Mouse (Mus musculus): Measurements from ENCODE around the gene Pan3. TPM values are rescaled to one million over a fixed set of nuclear protein-coding genes. Genes with fewer than 3 reads are reported as not detected.

The Pan3 gene
- polyA plus RNA-seq (2014; fragmentation: Nextera tagmentation; extraction: Ambion mirVana), result 76.5 and 84.1 TPM in 2 replicates

DNA sequence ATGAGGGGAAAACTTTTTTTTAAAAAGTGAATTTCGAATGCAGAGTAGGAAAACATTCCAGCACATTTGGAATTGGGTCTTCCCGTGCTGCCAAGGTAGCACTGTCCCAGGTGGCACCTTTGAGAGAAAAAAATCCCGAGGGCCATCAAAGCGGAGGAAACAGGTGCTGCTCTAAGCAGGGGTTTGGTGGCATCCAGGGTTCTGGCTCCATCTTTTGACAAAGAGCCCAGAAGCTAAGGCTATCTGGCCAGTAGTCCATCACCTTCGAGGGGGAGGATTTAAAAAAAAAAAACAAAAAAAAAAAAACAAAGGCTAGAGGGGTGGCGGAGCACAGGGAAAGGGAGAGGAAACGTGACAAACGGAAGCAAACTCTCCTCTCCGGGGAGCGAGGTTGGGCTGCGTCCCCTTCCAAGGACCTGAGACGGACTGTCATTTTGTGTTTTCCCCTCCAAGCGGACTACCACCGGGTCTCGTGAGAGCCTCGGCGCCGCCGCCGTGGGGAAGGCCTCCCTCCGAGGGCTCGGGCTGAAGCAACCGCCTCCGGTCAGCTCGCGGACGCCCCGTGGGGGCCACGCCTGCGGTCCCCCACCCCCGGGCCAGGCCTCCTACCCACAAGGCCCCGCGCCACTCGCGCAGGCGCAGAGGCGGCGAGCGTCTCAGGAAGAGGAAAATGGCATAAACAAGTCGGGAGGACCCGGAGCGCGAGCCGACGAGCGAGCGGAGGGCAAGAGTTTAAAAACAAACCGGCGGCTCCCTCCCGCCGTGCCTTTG lies at the start of gene Pan3:
Pan3 (plus strand) TSS at position 627 of the 771 bp plus-strand sequence.
- peak; percentile 91 for ATAC-seq (ENCODE audit: insufficient read depth)
- peak; percentile 95 for DNase-seq
- H3K4me3 ChIP-seq (ENCODE audit: low read depth, low read length), result peak within 1 kb of the TSS; percentile 99
- no peaks in the 10 kb centered on the region for H3K9me3 ChIP-seq (ENCODE audit: low read depth, low read length)
- H3K27ac ChIP-seq (ENCODE audit: low read depth), result peak within 1 kb of the TSS; percentile 99
- peaks cover 7% of the 10 kb centered on the region; the same call in 1 of the 2 replicates for H3K36me3 ChIP-seq (ENCODE audit: insufficient read depth)
- H3K4me1 ChIP-seq (ENCODE audit: insufficient read depth), result peaks cover 4% of the 10 kb centered on the region; the same call in 1 of the 2 replicates
- H3K4me2 ChIP-seq, result peak within 1 kb of the TSS; percentile 80
- peak within 1 kb of the TSS; percentile 98 for H3K9ac ChIP-seq
- WGBS, result under 1% methylated on average over 51 of the region's 51 CpGs
- H3K27me3 ChIP-seq (ENCODE audit: insufficient read depth, low read length), result no peaks in the 10 kb centered on the region
- TF ChIP-seq CTCF (IDR thresholded peaks at IDR 0.05; ENCODE audit: low read depth), result no peak

DNA sequence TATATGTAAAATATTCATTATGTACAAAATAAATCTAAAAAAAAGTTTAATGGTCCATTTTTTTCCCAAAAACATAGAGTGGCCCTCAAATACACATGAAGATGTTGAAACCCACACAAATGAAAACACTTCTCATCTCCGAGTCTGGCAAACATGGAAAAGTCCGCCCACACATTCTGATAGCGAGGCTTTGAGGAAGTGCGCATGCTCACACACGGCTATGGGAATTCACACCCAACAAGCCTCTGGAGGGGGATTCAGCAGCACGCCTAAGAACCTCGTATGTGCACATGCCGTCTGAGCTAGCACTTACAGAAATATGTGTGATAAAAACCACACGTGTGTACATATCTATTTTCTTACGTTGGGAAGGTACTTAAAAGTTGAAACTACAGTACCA lies 48.6 kb upstream of the Pan3 start:
- no peaks in the 10 kb centered on the region for H3K9me3 ChIP-seq (ENCODE audit: low read depth, low read length)
- H3K27ac ChIP-seq (ENCODE audit: low read depth), result no peak overlapping the region
- no peak overlapping the region for H3K9ac ChIP-seq
- no peaks in the 10 kb centered on the region for H3K4me1 ChIP-seq (ENCODE audit: insufficient read depth)
- ATAC-seq (ENCODE audit: insufficient read depth) (no peak), DNase-seq (no peak)
- no peak overlapping the region for H3K4me3 ChIP-seq (ENCODE audit: low read depth, low read length)
- no peak overlapping the region for H3K4me2 ChIP-seq
- no peaks in the 10 kb centered on the region for H3K36me3 ChIP-seq (ENCODE audit: insufficient read depth)
- 77% methylated on average over 10 of the region's 10 CpGs for WGBS
- TF ChIP-seq CTCF (IDR thresholded peaks at IDR 0.05; ENCODE audit: low read depth), result no peak
- H3K27me3 ChIP-seq (ENCODE audit: insufficient read depth, low read length), result no peaks in the 10 kb centered on the region

DNA sequence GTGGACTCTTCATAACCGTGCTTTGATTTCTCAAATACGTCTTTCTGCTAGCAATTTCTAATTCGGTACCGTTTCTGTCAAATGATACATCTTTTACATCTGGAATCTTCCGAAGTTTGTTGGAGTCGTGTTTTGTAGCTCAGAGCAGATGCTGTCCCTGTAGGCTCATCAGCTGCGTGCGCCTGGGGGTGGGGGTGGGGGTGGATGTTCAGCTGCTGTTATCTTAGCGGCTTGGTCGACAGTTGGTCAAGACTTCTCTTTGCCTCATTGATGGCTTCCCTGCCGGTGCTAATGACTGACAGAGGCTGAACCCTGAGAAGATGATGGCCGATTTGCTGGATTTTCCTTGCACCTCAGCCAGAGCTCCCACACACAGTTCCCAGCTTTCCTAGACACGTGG lies 43.1 kb upstream of the Pan3 start:
- DNase-seq, result no peak

DNA sequence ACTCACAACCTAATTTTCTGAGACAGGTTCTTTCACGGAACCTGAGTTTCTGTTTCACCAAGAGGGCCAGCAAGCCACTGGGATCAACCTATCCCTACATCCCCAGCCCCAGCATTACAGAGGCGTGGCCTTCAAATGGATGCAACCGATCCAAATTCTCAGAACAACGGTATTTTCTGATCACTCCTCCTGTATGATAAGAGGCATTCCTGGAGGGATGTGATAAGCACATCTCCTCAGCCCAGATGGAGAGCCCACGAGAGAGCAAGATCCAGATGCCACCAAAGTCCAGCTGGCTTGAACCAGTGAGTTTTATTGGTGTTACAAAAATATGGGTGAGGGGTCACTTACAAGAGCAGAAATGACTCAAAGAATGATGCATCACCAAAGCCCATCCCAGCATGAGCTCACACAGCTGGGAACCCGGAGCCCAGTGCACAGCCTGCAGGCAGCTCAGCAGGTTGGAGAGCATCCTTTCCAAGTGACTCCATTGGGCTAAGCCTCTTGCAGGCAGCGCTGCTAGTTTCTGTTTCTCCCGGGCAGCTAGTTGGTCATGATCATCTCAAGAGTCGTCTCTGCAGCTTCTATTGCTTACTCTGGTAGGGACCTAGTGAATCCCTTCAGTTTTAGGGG lies 41.5 kb upstream of the Pan3 start:
- no peaks in the 10 kb centered on the region for H3K36me3 ChIP-seq (ENCODE audit: insufficient read depth)
- no peak overlapping the region for H3K4me2 ChIP-seq
- no peaks in the 10 kb centered on the region for H3K27me3 ChIP-seq (ENCODE audit: insufficient read depth, low read length)
- no peak overlapping the region for H3K9ac ChIP-seq
- ATAC-seq (ENCODE audit: insufficient read depth) (no peak), DNase-seq (no peak)
- H3K9me3 ChIP-seq (ENCODE audit: low read depth, low read length), result no peaks in the 10 kb centered on the region
- WGBS, result 70% methylated on average over 9 of the region's 9 CpGs
- TF ChIP-seq CTCF (IDR thresholded peaks at IDR 0.05; ENCODE audit: low read depth), result no peak
- H3K27ac ChIP-seq (ENCODE audit: low read depth), result no peak overlapping the region
- no peak overlapping the region for H3K4me3 ChIP-seq (ENCODE audit: low read depth, low read length)
- no peaks in the 10 kb centered on the region for H3K4me1 ChIP-seq (ENCODE audit: insufficient read depth)

More for the DNA sequence above, 43.1 kb upstream of the Pan3 start:
- Histone ChIP-seq H3K27ac (ENCODE audit: low read depth) (no peak overlapping the region), H3K27me3 (ENCODE audit: insufficient read depth, low read length) (no peaks in the 10 kb centered on the region), H3K4me2 (no peak overlapping the region), H3K4me1 (ENCODE audit: insufficient read depth) (no peaks in the 10 kb centered on the region), H3K9me3 (ENCODE audit: low read depth, low read length) (no peaks in the 10 kb centered on the region), H3K36me3 (ENCODE audit: insufficient read depth) (no peaks in the 10 kb centered on the region), H3K4me3 (ENCODE audit: low read depth, low read length) (no peak overlapping the region), H3K9ac (no peak overlapping the region)
- TF ChIP-seq CTCF (IDR thresholded peaks at IDR 0.05; ENCODE audit: low read depth), result no peak
- WGBS, result 74% methylated on average over 13 of the region's 13 CpGs
- no peak for ATAC-seq (ENCODE audit: insufficient read depth)

DNA sequence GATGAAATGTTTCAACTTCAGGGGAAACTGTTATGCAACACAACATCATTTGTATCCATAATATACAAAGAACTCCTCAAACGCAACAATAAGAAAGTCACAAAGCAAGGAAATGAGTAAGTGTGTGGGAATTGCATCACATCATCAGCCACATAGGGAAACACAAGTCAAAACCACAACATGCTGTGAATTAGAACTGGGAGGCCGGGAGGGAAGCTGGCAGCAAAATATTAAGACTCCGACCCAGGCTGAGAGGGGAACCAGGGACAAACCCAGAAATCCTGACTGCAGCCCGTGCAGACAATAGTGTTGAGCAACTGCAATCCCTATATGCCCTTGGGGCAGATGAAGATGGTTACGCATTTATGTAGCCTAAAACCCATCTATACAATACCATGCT lies 40.9 kb upstream of the Pan3 start:
- DNase-seq (no peak), ATAC-seq (ENCODE audit: insufficient read depth) (no peak)
- no peaks in the 10 kb centered on the region for H3K4me1 ChIP-seq (ENCODE audit: insufficient read depth)
- no peaks in the 10 kb centered on the region for H3K27me3 ChIP-seq (ENCODE audit: insufficient read depth, low read length)
- no peak overlapping the region for H3K9ac ChIP-seq
- no peaks in the 10 kb centered on the region for H3K36me3 ChIP-seq (ENCODE audit: insufficient read depth)
- TF ChIP-seq CTCF (IDR thresholded peaks at IDR 0.05; ENCODE audit: low read depth), result no peak
- no peaks in the 10 kb centered on the region for H3K9me3 ChIP-seq (ENCODE audit: low read depth, low read length)
- 81% methylated on average over 5 of the region's 5 CpGs for WGBS
- no peak overlapping the region for H3K4me3 ChIP-seq (ENCODE audit: low read depth, low read length)
- H3K27ac ChIP-seq (ENCODE audit: low read depth), result no peak overlapping the region
- H3K4me2 ChIP-seq, result no peak overlapping the region

DNA sequence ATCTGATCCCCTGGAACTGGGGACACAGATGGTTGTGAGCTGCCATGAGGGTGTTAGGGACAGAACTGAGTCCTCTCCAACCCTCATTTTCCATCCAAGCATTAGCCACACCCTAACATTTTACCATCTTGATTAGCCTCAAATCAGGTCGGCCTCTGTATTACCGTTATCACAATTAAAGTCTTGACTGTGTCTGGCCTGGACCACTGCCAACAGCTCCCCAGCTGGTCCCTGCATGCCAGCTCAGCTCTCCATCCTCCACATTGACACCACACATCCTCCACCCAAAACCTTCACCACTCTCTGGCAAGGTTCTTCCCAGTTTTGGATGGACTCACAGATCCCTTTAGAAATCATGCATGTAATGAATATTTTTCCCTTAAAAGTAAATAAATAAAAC lies 39.2 kb upstream of the Pan3 start:
- no peak for DNase-seq
- H3K9ac ChIP-seq, result no peak overlapping the region
- TF ChIP-seq CTCF (IDR thresholded peaks at IDR 0.05; ENCODE audit: low read depth), result no peak
- no peaks in the 10 kb centered on the region for H3K36me3 ChIP-seq (ENCODE audit: insufficient read depth)
- no peak overlapping the region for H3K27ac ChIP-seq (ENCODE audit: low read depth)
- ATAC-seq (ENCODE audit: insufficient read depth), result no peak
- no peak overlapping the region for H3K4me2 ChIP-seq
- 38% methylated on average over 2 of the region's 2 CpGs for WGBS
- no peaks in the 10 kb centered on the region for H3K27me3 ChIP-seq (ENCODE audit: insufficient read depth, low read length)
- H3K9me3 ChIP-seq (ENCODE audit: low read depth, low read length), result no peaks in the 10 kb centered on the region
- H3K4me1 ChIP-seq (ENCODE audit: insufficient read depth), result no peaks in the 10 kb centered on the region
- H3K4me3 ChIP-seq (ENCODE audit: low read depth, low read length), result no peak overlapping the region

DNA sequence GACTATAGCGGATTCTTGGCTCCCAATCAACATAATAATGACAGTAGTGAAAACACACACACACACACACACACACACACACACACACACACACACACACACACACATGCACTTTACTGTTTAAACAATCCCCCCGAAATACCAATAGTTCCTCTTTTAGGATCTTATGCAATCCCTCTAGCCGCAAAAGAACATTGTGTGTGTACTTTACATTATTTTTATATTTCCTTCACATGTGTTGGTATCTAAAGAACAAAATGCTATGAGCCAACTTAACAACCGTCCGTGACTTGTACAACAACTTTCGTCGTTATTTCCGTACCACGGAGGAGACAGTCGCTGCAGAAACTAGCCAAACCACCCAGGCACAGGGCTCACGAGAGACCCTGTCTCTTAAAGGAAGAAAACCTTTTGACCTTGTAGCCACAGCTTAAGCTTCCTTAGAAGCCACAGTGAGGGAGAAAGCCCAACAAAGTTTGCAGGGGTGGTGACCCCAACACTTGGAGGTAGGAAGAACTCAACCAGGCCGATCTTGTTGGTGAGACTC lies 37.2 kb upstream of the Pan3 start:
- Histone ChIP-seq H3K4me2 (no peak overlapping the region), H3K36me3 (ENCODE audit: insufficient read depth) (no peaks in the 10 kb centered on the region), H3K9ac (no peak overlapping the region), H3K4me1 (ENCODE audit: insufficient read depth) (no peaks in the 10 kb centered on the region), H3K27me3 (ENCODE audit: insufficient read depth, low read length) (0 out of 2 replicates have a peak, but pooled peaks cover 4% of the 10 kb centered on the region), H3K4me3 (ENCODE audit: low read depth, low read length) (no peak overlapping the region), H3K9me3 (ENCODE audit: low read depth, low read length) (no peaks in the 10 kb centered on the region), H3K27ac (ENCODE audit: low read depth) (no peak overlapping the region)
- DNase-seq (no peak), ATAC-seq (ENCODE audit: insufficient read depth) (no peak)
- TF ChIP-seq CTCF (IDR thresholded peaks at IDR 0.05; ENCODE audit: low read depth), result no peak
- 63% methylated on average over 12 of the region's 12 CpGs for WGBS
